Mouse (Mus musculus) cerebellum, adult 2 months (tissue): Measurements from ENCODE around the gene Zbtb17. TPM values are rescaled to one million over a fixed set of nuclear protein-coding genes. Genes with fewer than 3 reads are reported as not detected.

Experiments used
- DNase-seq, 2 experiments: peaks; one replicate each; pipeline ENCODE4 v3.0.0; 2021
- H3K27ac ChIP-seq: fragments of 200-500 bp; 2 replicates; pipeline ENCODE4 v1.5.1; 2012; ENCODE audit warnings: low read length, control low read depth, inconsistent platforms; ENCODE audit not compliant: insufficient read depth
- H3K27me3 ChIP-seq: fragments of 200-500 bp; 2 replicates; pipeline ENCODE4 v1.6.1; 2012; ENCODE audit warnings: inconsistent platforms, mild to moderate bottlenecking, low read length, moderate library complexity; ENCODE audit not compliant: control insufficient read depth, insufficient read depth
- H3K4me1 ChIP-seq: fragments of 200-500 bp; 2 replicates; pipeline ENCODE4 v1.6.1; 2011; ENCODE audit warnings: low read length; ENCODE audit not compliant: control insufficient read depth, insufficient read depth
- H3K4me3 ChIP-seq: fragments of 200-500 bp; replicated peaks from 2 replicates; pipeline ENCODE3; 2011; ENCODE audit warnings: mild to moderate bottlenecking, low read depth, low read length, control low read depth; ENCODE audit not compliant: insufficient read depth
- CTCF ChIP-seq: fragments of 200-500 bp; IDR thresholded peaks from 2 replicates; pipeline ENCODE4 v1.5.1; 2011; ENCODE audit warnings: low read depth, mild to moderate bottlenecking, control low read depth, low read length, moderate library complexity, borderline replicate concordance; ENCODE audit not compliant: insufficient read depth
- POLR2A ChIP-seq: fragments of 200-500 bp; IDR thresholded peaks from 2 replicates; pipeline ENCODE4 v1.6.1; 2011; ENCODE audit warnings: low read length, control low read depth, borderline replicate concordance; ENCODE audit not compliant: insufficient read depth
- WGBS: fragments of 180-500 bp; shearing (Covaris S2); methylation state at CpG from one replicate; pipeline ENCODE4 v1.1.7; 2018; 5-methylcytosine and 5-hydroxymethylcytosine counted together
- polyA plus RNA-seq: library from polyadenylated mRNA; depleted of rRNA; stranded (reverse); fragments of >200 nt; gene quantifications from 2 replicates; pipeline ENCODE4 v1.2.3, GENCODE M21; 2012

Zbtb17 gene
- polyA plus RNA-seq, 1 experiment: 34.7 TPM

DNA sequence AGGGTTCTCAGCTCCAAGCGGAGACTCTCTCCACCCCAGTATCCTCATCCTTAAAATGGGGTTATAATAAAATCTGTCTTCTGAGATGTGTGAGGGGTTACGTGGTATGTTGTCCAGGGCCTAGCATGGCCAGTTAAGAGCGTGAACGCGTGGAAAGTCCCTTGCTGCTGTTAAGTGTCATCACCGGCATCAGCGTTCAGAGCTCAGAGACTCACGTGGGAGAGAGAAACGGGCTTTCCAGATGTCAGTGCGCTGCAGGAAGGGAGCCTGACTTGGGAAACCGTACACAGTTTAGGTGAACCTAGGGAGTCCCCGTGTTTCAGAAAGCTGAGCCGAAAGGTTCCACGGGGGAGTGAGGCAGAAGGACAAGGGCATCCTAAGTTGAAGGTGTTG is 870 bp downstream of the Zbtb17 start:
- DNase-seq: no peak
- TF ChIP-seq CTCF (no peak), POLR2A (no peak)
- 7% methylated on average over 14 of the region's 14 CpGs for WGBS
- Histone ChIP-seq H3K27ac (no peak overlapping the region), H3K4me1 (0 out of 2 replicates have a peak, but pooled peaks cover 5% of the 10 kb centered on the region), H3K27me3 (no peaks in the 10 kb centered on the region), H3K4me3 (peak overlapping the region; percentile 79)

DNA sequence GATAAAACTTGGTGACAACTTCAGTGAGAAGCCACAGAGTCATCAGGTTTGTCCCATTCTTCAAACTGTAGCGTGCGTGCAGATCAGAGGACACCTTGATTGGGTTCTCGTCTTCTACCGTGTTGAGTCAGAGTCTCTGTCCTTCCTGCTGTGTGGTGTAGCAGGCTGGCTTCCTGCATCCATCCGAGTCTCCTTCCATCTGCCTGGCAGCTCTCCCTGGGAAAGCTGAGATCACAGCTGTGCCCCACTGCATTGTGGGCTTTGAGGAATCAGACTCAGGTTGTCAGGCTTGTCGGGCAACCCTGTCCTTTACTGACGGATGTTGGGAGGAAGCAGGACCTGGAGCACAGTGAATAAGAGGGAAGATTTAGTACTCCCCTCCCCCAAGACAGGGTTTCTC is 1.8 kb downstream of the Zbtb17 start:
- no peak overlapping the region for H3K27ac ChIP-seq
- no peak for DNase-seq
- WGBS: 39% methylated on average over 7 of the region's 7 CpGs
- TF ChIP-seq POLR2A (no peak), CTCF (no peak)
- 0 out of 2 replicates have a peak, but pooled peaks cover 5% of the 10 kb centered on the region for H3K4me1 ChIP-seq
- H3K27me3 ChIP-seq: no peaks in the 10 kb centered on the region
- no peak overlapping the region for H3K4me3 ChIP-seq

DNA sequence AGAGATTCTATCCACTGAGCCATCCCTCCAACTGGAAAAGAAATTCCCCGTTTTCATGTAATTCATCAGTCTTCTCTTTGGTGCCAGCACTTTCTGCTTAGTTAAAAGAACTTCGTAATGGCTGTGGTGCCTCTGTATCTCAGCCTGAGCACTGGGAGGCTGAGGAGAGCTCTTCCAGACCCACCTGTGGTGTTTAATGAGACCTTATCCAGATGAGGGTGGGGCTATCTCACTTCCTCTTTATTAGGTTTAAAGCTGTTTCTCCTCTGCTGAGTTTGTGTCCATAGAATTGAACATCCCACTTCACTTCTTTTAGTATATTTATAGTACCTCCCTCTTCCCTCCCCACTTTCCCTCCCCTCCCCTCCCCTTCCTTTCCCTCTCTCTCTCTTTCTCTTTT is 6.8 kb downstream of the Zbtb17 start:
- Histone ChIP-seq H3K4me1 (peaks cover 3% of the 10 kb centered on the region; the same call in 1 of the 2 replicates), H3K27me3 (no peaks in the 10 kb centered on the region), H3K27ac (no peak overlapping the region), H3K4me3 (no peak overlapping the region)
- no peak for DNase-seq
- TF ChIP-seq POLR2A: no peak
- TF ChIP-seq CTCF: no peak
- WGBS: 81% methylated on average over 2 of the region's 2 CpGs

DNA sequence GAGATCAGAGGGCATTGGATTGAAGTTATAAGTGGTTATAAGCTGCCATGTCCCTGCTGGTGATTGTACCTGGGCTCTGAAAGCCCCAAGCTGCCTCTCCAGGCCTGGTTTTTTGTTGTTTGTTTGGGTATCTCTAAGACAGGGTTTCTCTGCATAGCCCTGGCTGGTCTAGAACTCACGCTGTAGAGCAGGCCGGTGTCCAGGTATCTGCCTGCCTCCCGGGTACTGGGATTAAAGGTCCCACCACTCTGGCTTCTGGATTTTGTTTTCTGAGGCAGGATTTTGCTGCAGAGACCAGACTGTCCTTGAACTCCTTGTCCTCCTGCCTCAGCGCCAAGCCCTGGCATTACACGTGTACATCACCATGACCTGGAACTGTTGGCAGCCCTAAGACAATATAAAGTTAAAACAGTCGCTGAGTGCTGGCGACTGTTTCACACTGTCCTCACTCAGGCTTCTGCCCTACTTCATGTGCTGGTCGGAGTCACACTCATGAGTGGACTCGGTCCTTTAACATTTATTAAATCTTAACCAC is 7.5 kb downstream of the Zbtb17 start:
- WGBS: 85% methylated on average over 9 of the region's 9 CpGs
- DNase-seq: no peak
- Histone ChIP-seq H3K27ac (no peak overlapping the region), H3K27me3 (no peaks in the 10 kb centered on the region), H3K4me1 (peaks cover 3% of the 10 kb centered on the region; the same call in 1 of the 2 replicates), H3K4me3 (no peak overlapping the region)
- TF ChIP-seq POLR2A: no peak
- no peak for TF ChIP-seq CTCF

DNA sequence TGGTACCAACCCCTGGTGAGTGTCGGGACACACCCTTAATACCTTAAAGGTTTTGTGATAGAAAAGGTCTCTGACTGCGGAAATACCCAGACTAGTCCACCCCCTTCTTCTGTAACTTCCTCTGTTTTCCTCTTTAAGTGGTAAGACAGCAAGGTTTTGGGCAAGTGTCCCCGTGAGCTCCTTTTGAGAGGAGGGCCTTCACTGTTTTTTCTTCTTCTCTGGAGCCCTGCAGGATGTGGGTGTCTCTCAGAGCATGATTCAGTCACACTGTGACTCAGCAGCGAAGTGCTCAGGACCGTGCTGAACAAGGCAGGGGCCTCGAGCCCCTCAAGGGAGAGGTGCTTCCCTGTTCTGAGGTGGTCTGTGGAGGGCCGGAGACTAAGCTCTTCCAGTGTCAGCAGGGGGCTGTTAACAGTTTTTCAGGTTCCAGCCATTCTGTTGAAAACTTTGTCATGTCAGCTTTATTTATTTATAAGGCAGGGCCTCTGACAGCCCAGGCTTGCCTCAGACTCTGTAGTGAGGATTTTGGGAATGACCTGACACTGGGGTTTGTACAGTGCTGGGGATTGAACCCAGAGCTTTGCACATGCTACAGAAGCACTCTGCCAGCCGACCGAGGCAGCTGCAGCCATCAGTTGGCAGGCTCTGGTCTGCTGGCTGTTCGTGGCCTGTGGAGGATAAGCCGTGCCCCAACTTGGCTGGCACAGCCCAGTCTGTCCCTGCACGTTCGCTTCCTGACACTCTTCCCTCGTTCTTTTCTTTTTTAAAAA is 10.3 kb downstream of the Zbtb17 start:
- WGBS: 36% methylated on average over 14 of the region's 14 CpGs
- Histone ChIP-seq H3K27ac (no peak overlapping the region), H3K4me3 (no peak overlapping the region), H3K27me3 (no peaks in the 10 kb centered on the region), H3K4me1 (peaks cover 3% of the 10 kb centered on the region; the same call in 1 of the 2 replicates)
- no peak for TF ChIP-seq CTCF
- no peak for TF ChIP-seq POLR2A
- DNase-seq: peak in 1 of 2 experiments; percentile 13

DNA sequence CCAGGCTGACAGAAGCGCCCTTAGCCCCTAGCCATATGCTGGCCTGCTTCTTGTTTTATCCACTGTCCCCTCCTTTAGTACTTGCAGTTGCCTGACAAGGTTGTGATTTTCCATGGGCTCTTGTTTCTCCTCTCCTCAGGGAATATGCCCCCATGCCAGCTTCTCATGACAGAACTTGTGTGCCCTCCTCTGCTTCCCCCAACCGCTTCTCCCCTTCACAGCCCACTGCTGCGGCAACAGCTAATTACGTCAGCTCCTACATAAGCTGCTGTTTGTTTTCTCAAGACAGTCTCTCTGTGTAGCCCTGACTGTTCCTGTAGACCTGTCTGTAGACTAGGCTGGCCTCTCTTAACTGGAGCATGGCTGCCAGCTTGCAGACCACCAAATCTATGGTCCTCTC is 11.1 kb downstream of the Zbtb17 start:
- Histone ChIP-seq H3K27ac (no peak overlapping the region), H3K4me1 (peaks cover 3% of the 10 kb centered on the region; the same call in 1 of the 2 replicates), H3K4me3 (no peak overlapping the region), H3K27me3 (no peaks in the 10 kb centered on the region)
- DNase-seq: peak in 1 of 2 experiments; percentile 8
- no peak for TF ChIP-seq CTCF
- no peak for TF ChIP-seq POLR2A
- 58% methylated on average over 4 of the region's 4 CpGs for WGBS

DNA sequence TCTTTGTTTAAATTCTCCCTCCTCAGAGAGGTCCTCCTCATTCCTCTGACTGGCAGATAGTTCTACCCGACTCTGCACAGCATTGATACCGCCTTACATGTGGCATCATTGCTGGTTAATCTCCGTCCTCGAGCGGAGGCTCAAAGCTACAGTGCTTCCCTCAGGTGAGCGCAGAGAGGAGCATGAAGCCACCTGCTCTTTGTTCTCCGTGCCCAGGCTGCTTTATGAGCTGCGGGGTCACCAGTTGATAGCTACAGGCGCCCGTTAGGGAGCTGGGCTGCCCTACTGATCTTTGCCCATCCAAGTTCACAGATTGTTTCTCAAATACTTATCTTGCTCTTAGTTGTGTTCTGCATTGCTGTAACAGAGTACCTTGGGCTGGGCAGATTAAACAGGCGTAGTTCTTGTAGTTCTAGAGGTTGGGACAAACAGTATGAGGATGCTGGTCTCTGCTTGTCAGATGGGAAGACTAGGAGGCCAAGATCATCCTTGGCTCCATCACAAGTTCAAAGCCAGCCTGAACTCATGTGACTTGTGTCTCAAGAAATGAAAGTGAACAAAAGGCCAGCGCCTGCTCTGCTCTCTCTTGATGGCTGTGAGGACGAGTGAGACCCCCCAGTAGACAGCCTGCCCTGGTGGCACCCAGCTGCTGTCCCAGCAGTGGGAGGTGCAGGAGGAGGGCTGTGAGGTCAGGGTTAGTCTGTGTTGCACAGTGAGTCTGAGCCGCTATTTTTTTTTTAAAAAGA is 11.9 kb downstream of the Zbtb17 start:
- no peak for TF ChIP-seq CTCF
- TF ChIP-seq POLR2A: no peak
- no peak overlapping the region for H3K4me3 ChIP-seq
- WGBS: 93% methylated on average over 14 of the region's 14 CpGs
- peaks cover 3% of the 10 kb centered on the region; the same call in 1 of the 2 replicates for H3K4me1 ChIP-seq
- no peak for DNase-seq
- no peak overlapping the region for H3K27ac ChIP-seq
- no peaks in the 10 kb centered on the region for H3K27me3 ChIP-seq
